Mouse (Mus musculus) midbrain, embryonic 16.5 days (tissue): ENCODE results near the gene Zmiz1. TPM values are rescaled to one million over a fixed set of nuclear protein-coding genes. Genes with fewer than 3 reads are reported as not detected.
A peak's percentile ranks its signal among the peaks of the same experiment; 100 is the strongest.

Source experiments
- ATAC-seq: fragments of 200-750 bp; cut with Nextera tagmentation; 2 replicates; pipeline ENCODE4 v1.8.0; 2017; ENCODE audit warnings: moderate TSS enrichment
- H3K27ac ChIP-seq: fragments of 300-500 bp; sonication (generic); 2 replicates; pipeline ENCODE4 v1.5.1; 2014; ENCODE audit warnings: mild to moderate bottlenecking, low read length, mixed read lengths
- H3K27me3 ChIP-seq: fragments of 300-500 bp; sonication (generic); 2 replicates; pipeline ENCODE4 v1.6.1; 2014; ENCODE audit warnings: low read depth, low read length, mixed read lengths; ENCODE audit not compliant: control insufficient read depth, insufficient read depth
- H3K36me3 ChIP-seq: fragments of 300-500 bp; sonication (generic); 2 replicates; pipeline ENCODE4 v1.6.1; 2014; ENCODE audit warnings: mild to moderate bottlenecking, low read length, moderate library complexity, mixed read lengths; ENCODE audit not compliant: control insufficient read depth, insufficient read depth
- H3K4me1 ChIP-seq: fragments of 300-500 bp; sonication (generic); 2 replicates; pipeline ENCODE4 v1.6.1; 2014; ENCODE audit warnings: mild to moderate bottlenecking, low read length, mixed read lengths; ENCODE audit not compliant: control insufficient read depth, insufficient read depth
- H3K4me2 ChIP-seq: fragments of 300-500 bp; sonication (generic); 2 replicates; pipeline ENCODE4 v1.6.1; 2014; ENCODE audit warnings: mild to moderate bottlenecking, low read length, mixed read lengths
- H3K4me3 ChIP-seq: fragments of 300-500 bp; sonication (generic); 2 replicates; pipeline ENCODE4 v1.5.1; 2014; ENCODE audit warnings: low read depth, mild to moderate bottlenecking, low read length, moderate library complexity, mixed read lengths
- H3K9ac ChIP-seq: fragments of 300-500 bp; sonication (generic); 2 replicates; pipeline ENCODE4 v1.6.1; 2014; ENCODE audit warnings: low read depth, low read length, mixed read lengths
- H3K9me3 ChIP-seq: fragments of 300-500 bp; sonication (generic); replicated peaks from 2 replicates; pipeline ENCODE4 v1.6.1; 2014; ENCODE audit warnings: mild to moderate bottlenecking, low read length, mixed read lengths; ENCODE audit not compliant: control insufficient read depth, poor library complexity, severe bottlenecking
- WGBS: fragments of 180-500 bp; shearing (Covaris S2); extraction: QIAGEN DNeasy Blood & Tissue Kit; methylation state at CpG from one replicate; pipeline ENCODE4 v1.1.7; 2014; 5-methylcytosine and 5-hydroxymethylcytosine counted together
- polyA plus RNA-seq: library from polyadenylated mRNA; unstranded; fragments of >200 nt; fragmentation: Nextera tagmentation; extraction: Ambion mirVana; gene quantifications from 2 replicates; pipeline ENCODE4 v1.2.1, GENCODE M21; 2015

Gene Zmiz1
- polyA plus RNA-seq, 1 experiment from 2014 or later = 54.2 TPM

GRCm38 (mm10) chr14:25476453-25476852 is 17.5 kb downstream of the Zmiz1 start:
- Histone ChIP-seq H3K9ac (peak overlapping the region; percentile 23; the same call in 1 of the 2 replicates), H3K27me3 (no peaks in the 10 kb centered on the region), H3K9me3 (no peaks in the 10 kb centered on the region), H3K4me3 (no peak overlapping the region), H3K27ac (0 out of 2 replicates have a peak overlapping the region, but pooled peaks have one; percentile 0), H3K4me2 (no peak overlapping the region), H3K4me1 (peaks cover 81% of the 10 kb centered on the region), H3K36me3 (no peaks in the 10 kb centered on the region)
- no peak for ATAC-seq
- WGBS = 85% methylated on average over 3 of the region's 3 CpGs

GRCm38 (mm10) chr14:25477268-25477667 is 18.3 kb downstream of the Zmiz1 start:
- Histone ChIP-seq H3K4me3 (no peak overlapping the region), H3K9ac (no peak overlapping the region), H3K4me2 (no peak overlapping the region), H3K4me1 (peaks cover 88% of the 10 kb centered on the region), H3K36me3 (no peaks in the 10 kb centered on the region), H3K27ac (no peak overlapping the region), H3K9me3 (no peaks in the 10 kb centered on the region), H3K27me3 (no peaks in the 10 kb centered on the region)
- ATAC-seq = no peak
- 72% methylated on average over 7 of the region's 7 CpGs for WGBS

GRCm38 (mm10) chr14:25478257-25478656 is 19.3 kb downstream of the Zmiz1 start:
- no peaks in the 10 kb centered on the region for H3K9me3 ChIP-seq
- no peaks in the 10 kb centered on the region for H3K36me3 ChIP-seq
- no peak overlapping the region for H3K4me3 ChIP-seq
- no peaks in the 10 kb centered on the region for H3K27me3 ChIP-seq
- peak overlapping the region; percentile 73 for H3K27ac ChIP-seq
- no peak overlapping the region for H3K4me2 ChIP-seq
- no peak for ATAC-seq
- WGBS = 42% methylated on average over 5 of the region's 5 CpGs
- H3K4me1 ChIP-seq = peaks cover 85% of the 10 kb centered on the region
- peak overlapping the region; percentile 32; the same call in 1 of the 2 replicates for H3K9ac ChIP-seq

GRCm38 (mm10) chr14:25478755-25479154 is 19.8 kb downstream of the Zmiz1 start:
- Histone ChIP-seq H3K4me1 (peaks cover 84% of the 10 kb centered on the region), H3K4me2 (no peak overlapping the region), H3K9me3 (no peaks in the 10 kb centered on the region), H3K27ac (peak overlapping the region; percentile 73), H3K9ac (no peak overlapping the region), H3K4me3 (no peak overlapping the region), H3K27me3 (no peaks in the 10 kb centered on the region), H3K36me3 (no peaks in the 10 kb centered on the region)
- WGBS = 41% methylated on average over 9 of the region's 9 CpGs
- peak; percentile 27; the same call in 1 of the 2 replicates for ATAC-seq

- H3K36me3 ChIP-seq = no peaks in the 10 kb centered on the region
- H3K9ac ChIP-seq = no peak overlapping the region
- 70% methylated on average over 3 of the region's 3 CpGs for WGBS
- no peak overlapping the region for H3K4me2 ChIP-seq
- H3K4me1 ChIP-seq = peaks cover 85% of the 10 kb centered on the region
- H3K27ac ChIP-seq = no peak overlapping the region
- no peak for ATAC-seq
- H3K9me3 ChIP-seq = no peaks in the 10 kb centered on the region
- no peaks in the 10 kb centered on the region for H3K27me3 ChIP-seq
- no peak overlapping the region for H3K4me3 ChIP-seq
Observed at GRCm38 (mm10) chr14:25479841-25480252, 20.9 kb downstream of the Zmiz1 start.

- 81% methylated on average over 4 of the region's 4 CpGs for WGBS
- ATAC-seq = no peak
- no peak overlapping the region for H3K4me3 ChIP-seq
- H3K27me3 ChIP-seq = no peaks in the 10 kb centered on the region
- H3K9me3 ChIP-seq = no peaks in the 10 kb centered on the region
- no peak overlapping the region for H3K4me2 ChIP-seq
- H3K27ac ChIP-seq = no peak overlapping the region
- H3K9ac ChIP-seq = no peak overlapping the region
- H3K36me3 ChIP-seq = no peaks in the 10 kb centered on the region
- H3K4me1 ChIP-seq = peaks cover 84% of the 10 kb centered on the region
Observed at GRCm38 (mm10) chr14:25480443-25480842, 21.5 kb downstream of the Zmiz1 start.

- Histone ChIP-seq H3K27ac (peak overlapping the region; percentile 55), H3K4me3 (no peak overlapping the region), H3K4me2 (0 out of 2 replicates have a peak overlapping the region, but pooled peaks have one; percentile 1), H3K9ac (peak overlapping the region; percentile 33; the same call in 1 of the 2 replicates), H3K9me3 (no peaks in the 10 kb centered on the region), H3K36me3 (no peaks in the 10 kb centered on the region), H3K27me3 (no peaks in the 10 kb centered on the region), H3K4me1 (peaks cover 80% of the 10 kb centered on the region)
- ATAC-seq = no peak
- 58% methylated on average over 20 of the region's 20 CpGs for WGBS
Observed at GRCm38 (mm10) chr14:25480916-25481666, 22.1 kb downstream of the Zmiz1 start.

- Histone ChIP-seq H3K4me3 (no peak overlapping the region), H3K9me3 (no peaks in the 10 kb centered on the region), H3K27ac (peak overlapping the region; percentile 55), H3K9ac (no peak overlapping the region), H3K4me1 (peaks cover 83% of the 10 kb centered on the region), H3K27me3 (no peaks in the 10 kb centered on the region), H3K36me3 (no peaks in the 10 kb centered on the region), H3K4me2 (no peak overlapping the region)
- 81% methylated on average over 11 of the region's 11 CpGs for WGBS
- no peak for ATAC-seq
Observed at GRCm38 (mm10) chr14:25481667-25482331, 22.8 kb downstream of the Zmiz1 start.

GRCm38 (mm10) chr14:25482404-25482803 is 23.4 kb downstream of the Zmiz1 start:
- H3K27me3 ChIP-seq = no peaks in the 10 kb centered on the region
- no peaks in the 10 kb centered on the region for H3K36me3 ChIP-seq
- ATAC-seq = no peak
- peaks cover 83% of the 10 kb centered on the region for H3K4me1 ChIP-seq
- WGBS = 49% methylated on average over 5 of the region's 5 CpGs
- no peaks in the 10 kb centered on the region for H3K9me3 ChIP-seq
- H3K27ac ChIP-seq = no peak overlapping the region
- no peak overlapping the region for H3K4me3 ChIP-seq
- no peak overlapping the region for H3K4me2 ChIP-seq
- no peak overlapping the region; the same call in 1 of the 2 replicates for H3K9ac ChIP-seq
